Mouse (Mus musculus) myocyte (in vitro differentiated cells): Measurements from ENCODE around the gene Cwc22. TPM values are rescaled to one million over a fixed set of nuclear protein-coding genes. Genes with fewer than 3 reads are reported as not detected.

Source experiments
- H3K27me3 ChIP-seq: one replicate; pipeline ENCODE4 v1.6.1; 2011; ENCODE audit not compliant: control insufficient read depth, insufficient read depth, insufficient read length
- H3K36me3 ChIP-seq: one replicate; pipeline ENCODE4 v1.6.1; 2011; ENCODE audit not compliant: control insufficient read depth, insufficient read depth
- H3K4me2 ChIP-seq: one replicate; pipeline ENCODE4 v1.6.1; 2011; ENCODE audit warnings: low read depth, control low read depth
- H3K4me3 ChIP-seq: one replicate; pipeline ENCODE4 v1.5.1; 2011; ENCODE audit warnings: mild to moderate bottlenecking, control low read depth, moderate library complexity
- H3K79me2 ChIP-seq: one replicate; pipeline ENCODE4 v1.6.1; 2011; ENCODE audit not compliant: control insufficient read depth, insufficient read depth
- H3ac ChIP-seq: one replicate; pipeline ENCODE4 v1.6.1; 2011; ENCODE audit not compliant: control insufficient read depth, insufficient read length
- CEBPB ChIP-seq: IDR thresholded peaks from 2 replicates; pipeline ENCODE4 v1.6.1; 2011; ENCODE audit warnings: mild to moderate bottlenecking, moderate library complexity; ENCODE audit not compliant: poor library complexity, insufficient read depth, severe bottlenecking
- E2F4 ChIP-seq: IDR thresholded peaks from one replicate; pipeline ENCODE4 v1.6.1; 2011; ENCODE audit warnings: mild to moderate bottlenecking, control low read depth, moderate library complexity; ENCODE audit not compliant: insufficient read depth
- MAX ChIP-seq: IDR thresholded peaks from one replicate; pipeline ENCODE4 v1.6.1; 2011; ENCODE audit warnings: low read depth, mild to moderate bottlenecking, control low read depth
- MYOD1 ChIP-seq, 3 experiments: IDR thresholded peaks; one replicate each; pipeline ENCODE4 v1.6.1; 2011; ENCODE audit warnings: control low read depth in 2 of 3, low read depth in 2 of 3, mild to moderate bottlenecking in 2 of 3, moderate library complexity in 1 of 3; ENCODE audit not compliant: insufficient read length in 2 of 3, control insufficient read depth in 1 of 3
- MYOG ChIP-seq, 3 experiments: IDR thresholded peaks; one replicate each; pipeline ENCODE4 v1.6.1; 2011; ENCODE audit warnings: control low read depth in 2 of 3, low read depth in 2 of 3, mild to moderate bottlenecking in 2 of 3; ENCODE audit not compliant: insufficient read length in 2 of 3, control insufficient read depth in 1 of 3, insufficient read depth in 1 of 3
- POLR2A ChIP-seq: IDR thresholded peaks from one replicate; pipeline ENCODE4 v1.6.1; 2011; ENCODE audit warnings: low read depth, mild to moderate bottlenecking, control low read depth, moderate library complexity; ENCODE audit not compliant: insufficient read length
- POLR2AphosphoS2 ChIP-seq: IDR thresholded peaks from one replicate; pipeline ENCODE4 v1.6.1; 2011; ENCODE audit warnings: low read depth, control low read depth; ENCODE audit not compliant: insufficient read length
- REST ChIP-seq: IDR thresholded peaks from one replicate; pipeline ENCODE4 v1.6.1; 2011; ENCODE audit warnings: mild to moderate bottlenecking, control low read depth, moderate library complexity; ENCODE audit not compliant: insufficient read depth, insufficient read length
- SRF ChIP-seq: IDR thresholded peaks from one replicate; pipeline ENCODE4 v1.6.1; 2011; ENCODE audit warnings: low read depth; ENCODE audit not compliant: control insufficient read depth, insufficient read length
- TCF12 ChIP-seq: IDR thresholded peaks from one replicate; pipeline ENCODE4 v1.6.1; 2011; ENCODE audit warnings: mild to moderate bottlenecking, control low read depth; ENCODE audit not compliant: poor library complexity, insufficient read depth, severe bottlenecking
- TCF3 ChIP-seq: IDR thresholded peaks from one replicate; pipeline ENCODE4 v1.6.1; 2011; ENCODE audit warnings: low read depth, control low read depth; ENCODE audit not compliant: insufficient read length
- USF1 ChIP-seq: IDR thresholded peaks from one replicate; pipeline ENCODE4 v1.6.1; 2011; ENCODE audit warnings: low read depth, mild to moderate bottlenecking, control low read depth, moderate library complexity
- polyA plus RNA-seq: library from polyadenylated mRNA; unstranded; fragments of >200 nt; fragmentation: generic; extraction: Trizol; gene quantifications from one replicate; pipeline ENCODE4 v1.2.1, GENCODE M21; 2012; ENCODE audit warnings: missing spikeins

Gene Cwc22
- polyA plus RNA-seq, 1 experiment, result 8.3 TPM

- H3ac ChIP-seq, result no peak overlapping the region
- peaks cover 69% of the 10 kb centered on the region for H3K36me3 ChIP-seq
- H3K4me2 ChIP-seq, result no peak overlapping the region
- no peak overlapping the region for H3K4me3 ChIP-seq
- TF ChIP-seq REST, result no peak
- TF ChIP-seq POLR2A, result no peak
- no peak for TF ChIP-seq MAX
- TF ChIP-seq CEBPB, result no peak
- TF ChIP-seq E2F4, result no peak
- no peak for TF ChIP-seq TCF12
- no peak for TF ChIP-seq USF1
- no peak for TF ChIP-seq TCF3
- TF ChIP-seq MYOG (IDR thresholded peaks at IDR 0.05; ENCODE audit: control insufficient read depth in 1 of 3, insufficient read depth in 1 of 3, insufficient read length in 2 of 3, low read depth in 2 of 3), result no peak
- no peak for TF ChIP-seq MYOD1 (IDR thresholded peaks at IDR 0.05; ENCODE audit: control insufficient read depth in 1 of 3, insufficient read length in 2 of 3, low read depth in 2 of 3)
- no peak for TF ChIP-seq POLR2AphosphoS2
- no peak for TF ChIP-seq SRF
- no peaks in the 10 kb centered on the region for H3K27me3 ChIP-seq
- H3K79me2 ChIP-seq, result no peaks in the 10 kb centered on the region
Measured at GRCm38 (mm10) chr2:77916586-77917359, 29.4 kb downstream of the Cwc22 start.

- H3K4me2 ChIP-seq, result no peak overlapping the region
- H3ac ChIP-seq, result no peak overlapping the region
- TF ChIP-seq SRF (no peak), USF1 (no peak), POLR2AphosphoS2 (no peak), MAX (no peak), REST (no peak), TCF3 (no peak), MYOG (IDR thresholded peaks at IDR 0.05; ENCODE audit: control insufficient read depth in 1 of 3, insufficient read depth in 1 of 3, insufficient read length in 2 of 3, low read depth in 2 of 3) (no peak), POLR2A (no peak), CEBPB (no peak), E2F4 (no peak), MYOD1 (IDR thresholded peaks at IDR 0.05; ENCODE audit: control insufficient read depth in 1 of 3, insufficient read length in 2 of 3, low read depth in 2 of 3) (no peak), TCF12 (no peak)
- H3K79me2 ChIP-seq, result no peaks in the 10 kb centered on the region
- no peaks in the 10 kb centered on the region for H3K27me3 ChIP-seq
- peaks cover 71% of the 10 kb centered on the region for H3K36me3 ChIP-seq
- no peak overlapping the region for H3K4me3 ChIP-seq
Measured at GRCm38 (mm10) chr2:77915187-77915586, 31.0 kb downstream of the Cwc22 start.

GRCm38 (mm10) chr2:77913628-77914027 is 32.5 kb downstream of the Cwc22 start:
- no peak overlapping the region for H3K4me3 ChIP-seq
- no peak overlapping the region for H3ac ChIP-seq
- H3K27me3 ChIP-seq, result no peaks in the 10 kb centered on the region
- peaks cover 66% of the 10 kb centered on the region for H3K36me3 ChIP-seq
- no peak for TF ChIP-seq USF1
- TF ChIP-seq CEBPB, result no peak
- TF ChIP-seq E2F4, result no peak
- TF ChIP-seq MAX, result no peak
- no peak for TF ChIP-seq POLR2A
- TF ChIP-seq MYOD1 (IDR thresholded peaks at IDR 0.05; ENCODE audit: control insufficient read depth in 1 of 3, insufficient read length in 2 of 3, low read depth in 2 of 3), result no peak
- TF ChIP-seq POLR2AphosphoS2, result no peak
- no peak for TF ChIP-seq REST
- TF ChIP-seq SRF, result no peak
- no peak for TF ChIP-seq MYOG (IDR thresholded peaks at IDR 0.05; ENCODE audit: control insufficient read depth in 1 of 3, insufficient read depth in 1 of 3, insufficient read length in 2 of 3, low read depth in 2 of 3)
- TF ChIP-seq TCF12, result no peak
- TF ChIP-seq TCF3, result no peak
- H3K79me2 ChIP-seq, result no peaks in the 10 kb centered on the region
- no peak overlapping the region for H3K4me2 ChIP-seq

GRCm38 (mm10) chr2:77912197-77912596 is 34.0 kb downstream of the Cwc22 start:
- Histone ChIP-seq H3K4me2 (no peak overlapping the region), H3K36me3 (peaks cover 72% of the 10 kb centered on the region), H3K27me3 (no peaks in the 10 kb centered on the region), H3K79me2 (no peaks in the 10 kb centered on the region), H3K4me3 (no peak overlapping the region), H3ac (no peak overlapping the region)
- no peak for TF ChIP-seq E2F4
- TF ChIP-seq SRF, result no peak
- no peak for TF ChIP-seq MYOG (IDR thresholded peaks at IDR 0.05; ENCODE audit: control insufficient read depth in 1 of 3, insufficient read depth in 1 of 3, insufficient read length in 2 of 3, low read depth in 2 of 3)
- no peak for TF ChIP-seq REST
- TF ChIP-seq POLR2AphosphoS2, result no peak
- TF ChIP-seq TCF12, result no peak
- TF ChIP-seq MAX, result no peak
- no peak for TF ChIP-seq CEBPB
- TF ChIP-seq POLR2A, result no peak
- TF ChIP-seq TCF3, result no peak
- TF ChIP-seq MYOD1 (IDR thresholded peaks at IDR 0.05; ENCODE audit: control insufficient read depth in 1 of 3, insufficient read length in 2 of 3, low read depth in 2 of 3), result no peak
